Mouse (Mus musculus) brain, embryonic 18.5 days (tissue): ENCODE measurements around the gene Lpcat4.

Source experiments
- DNase-seq: peaks from one replicate; pipeline ENCODE4 v3.0.0-alpha.2; 2012; ENCODE audit warnings: low read depth, low spot score

The Lpcat4 gene

DNA sequence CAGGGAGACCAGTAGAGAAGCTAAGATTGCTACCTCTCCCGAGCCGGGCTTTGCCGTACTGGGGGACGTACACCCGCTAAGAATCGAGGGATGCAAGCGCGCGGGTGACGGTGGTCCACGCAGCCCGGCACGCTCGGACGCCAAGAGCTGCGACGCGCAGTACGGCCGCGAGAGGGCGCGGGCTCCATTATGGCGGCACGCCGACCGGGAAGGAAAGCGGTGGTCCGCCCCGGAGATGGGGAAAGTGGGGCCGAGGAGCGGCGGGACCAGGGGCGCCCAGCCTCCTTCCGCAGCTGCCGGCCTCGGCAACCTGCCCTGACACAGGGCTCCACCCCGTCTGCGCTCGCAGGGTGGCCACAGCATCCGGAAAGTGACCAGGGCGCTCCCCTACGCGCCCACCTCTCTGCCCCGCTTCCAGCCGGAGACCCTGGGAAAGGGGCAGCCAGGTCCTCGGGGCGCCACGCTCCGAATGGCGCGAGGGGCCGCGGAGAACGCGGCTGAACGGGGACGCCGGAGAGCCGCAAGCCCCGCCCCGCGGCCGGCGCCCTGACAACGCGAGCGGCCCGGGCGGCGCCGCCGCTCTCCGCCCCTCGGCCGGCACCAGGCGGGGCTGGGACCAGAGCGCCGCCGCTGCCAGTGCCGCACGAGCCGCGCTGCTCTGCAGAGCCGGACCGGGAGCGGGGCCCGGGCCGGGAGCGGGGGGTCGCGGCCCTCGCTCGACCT is at the start of gene Lpcat4:
TSS of gene Lpcat4 (plus strand) at position 257 of the 723 bp plus-strand sequence.
- DNase-seq = peak; percentile 54

- DNase-seq = peak; percentile 30
Observed at GRCm38 (mm10) chr2:112196859-112197258, 42.4 kb upstream of the Lpcat4 start.

GRCm38 (mm10) chr2:112203056-112203455 is 36.2 kb upstream of the Lpcat4 start:
- no peak for DNase-seq

GRCm38 (mm10) chr2:112210142-112210541 is 29.1 kb upstream of the Lpcat4 start:
- DNase-seq = peak; percentile 72

DNA sequence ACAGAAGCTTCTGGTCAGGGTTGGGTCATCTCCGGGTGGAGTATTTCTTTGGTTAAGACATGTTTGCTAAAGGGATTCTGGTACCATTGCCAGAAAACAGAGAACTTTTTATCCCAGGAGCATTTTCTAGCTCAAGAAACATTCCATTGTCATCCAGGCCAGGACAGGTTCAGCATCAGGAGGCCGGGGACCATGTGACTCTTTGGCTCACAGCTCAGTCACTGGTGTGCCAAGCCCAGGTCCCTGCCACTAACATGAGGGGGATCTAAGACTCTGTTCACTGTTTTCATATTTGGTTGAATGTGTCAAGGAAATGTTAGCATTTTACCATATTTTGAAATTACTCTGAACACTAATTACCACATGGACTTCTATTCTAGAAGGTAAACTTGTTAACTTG is 28.6 kb upstream of the Lpcat4 start:
- DNase-seq = no peak

DNA sequence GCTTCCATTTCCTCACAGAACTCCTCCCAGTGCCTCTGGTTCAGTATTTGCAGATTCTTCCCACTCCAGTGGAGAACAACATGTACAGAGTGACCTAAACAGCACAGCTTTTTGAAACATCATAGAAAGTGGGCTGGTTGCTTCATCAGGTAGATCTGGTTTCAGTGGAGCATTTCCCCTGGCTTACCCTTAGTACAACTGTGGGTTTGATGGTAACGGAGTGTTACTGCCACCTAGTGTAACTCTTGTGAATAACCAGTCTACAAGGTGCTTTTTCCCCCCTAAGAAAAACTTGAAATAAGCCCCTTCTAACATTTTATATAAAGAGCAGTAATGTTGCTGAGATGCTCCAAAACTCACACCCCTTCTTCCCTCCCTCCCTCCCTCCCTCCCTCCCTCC is 23.3 kb upstream of the Lpcat4 start:
- peak; percentile 12 for DNase-seq

DNA sequence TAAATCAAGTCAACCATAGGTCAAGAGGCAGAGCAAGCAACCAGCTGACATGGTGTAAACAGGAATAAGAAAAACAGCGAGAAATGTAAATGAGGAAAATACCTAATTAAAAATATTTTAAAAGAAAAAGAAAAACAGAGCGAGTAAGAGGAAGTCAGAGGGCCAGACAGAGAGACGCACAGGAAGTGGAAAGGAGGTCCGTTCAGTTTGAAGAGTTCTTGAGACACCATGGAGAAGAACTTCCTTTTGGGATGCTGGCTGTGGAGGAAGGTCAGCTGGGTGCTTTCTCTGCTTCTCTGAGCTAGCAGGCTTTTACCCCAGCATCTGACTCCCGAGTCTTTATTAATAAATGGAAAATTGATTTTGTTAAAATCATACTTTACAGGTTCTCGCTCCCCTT is 21.7 kb upstream of the Lpcat4 start:
- no peak for DNase-seq

- no peak for DNase-seq
Observed at GRCm38 (mm10) chr2:112220880-112221279, 18.4 kb upstream of the Lpcat4 start.

- DNase-seq = no peak
Observed at GRCm38 (mm10) chr2:112222607-112223006, 16.7 kb upstream of the Lpcat4 start.

- DNase-seq = no peak
Observed at GRCm38 (mm10) chr2:112224356-112224755, 14.9 kb upstream of the Lpcat4 start.

GRCm38 (mm10) chr2:112232623-112233022 is 6.6 kb upstream of the Lpcat4 start:
- DNase-seq = no peak

DNA sequence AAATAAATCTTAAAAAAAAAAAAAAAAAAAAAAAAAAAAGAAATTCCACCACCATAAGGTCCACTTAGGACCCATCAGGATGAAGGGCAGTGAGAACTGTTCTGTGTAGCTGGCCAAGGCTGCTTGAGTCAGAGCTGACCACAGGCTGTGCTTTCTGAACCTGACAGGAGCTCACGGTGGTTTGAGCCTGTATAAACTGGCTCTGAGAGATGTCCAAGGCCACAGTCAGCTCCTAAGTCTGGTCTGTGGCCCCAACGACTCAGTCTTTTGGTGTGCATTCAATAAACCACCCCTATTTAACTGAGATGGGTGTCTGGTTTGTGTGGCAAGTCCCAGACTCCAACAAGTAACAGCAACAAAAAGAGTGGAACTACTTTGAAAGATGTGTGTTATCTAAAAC is 2.6 kb upstream of the Lpcat4 start:
- DNase-seq = no peak

DNA sequence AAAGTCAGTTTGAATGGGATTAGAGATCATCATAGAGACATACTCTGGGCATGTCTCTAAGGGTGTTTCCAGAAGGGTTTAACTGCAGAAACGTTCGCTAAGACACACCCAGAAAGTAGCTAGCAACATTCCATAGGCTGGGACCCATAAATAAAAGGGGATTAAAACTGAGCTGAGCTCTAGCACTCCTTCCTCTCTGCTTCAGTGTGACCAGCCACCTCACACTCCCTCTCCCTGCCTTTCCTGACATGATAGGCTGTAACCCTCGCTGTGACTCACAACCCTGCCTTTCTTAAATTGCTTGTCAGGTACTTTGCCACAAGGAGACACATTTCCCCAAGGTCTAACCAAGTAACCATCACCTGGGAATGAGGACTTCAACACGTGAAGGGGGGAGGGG is 1.3 kb upstream of the Lpcat4 start:
- no peak for DNase-seq

DNA sequence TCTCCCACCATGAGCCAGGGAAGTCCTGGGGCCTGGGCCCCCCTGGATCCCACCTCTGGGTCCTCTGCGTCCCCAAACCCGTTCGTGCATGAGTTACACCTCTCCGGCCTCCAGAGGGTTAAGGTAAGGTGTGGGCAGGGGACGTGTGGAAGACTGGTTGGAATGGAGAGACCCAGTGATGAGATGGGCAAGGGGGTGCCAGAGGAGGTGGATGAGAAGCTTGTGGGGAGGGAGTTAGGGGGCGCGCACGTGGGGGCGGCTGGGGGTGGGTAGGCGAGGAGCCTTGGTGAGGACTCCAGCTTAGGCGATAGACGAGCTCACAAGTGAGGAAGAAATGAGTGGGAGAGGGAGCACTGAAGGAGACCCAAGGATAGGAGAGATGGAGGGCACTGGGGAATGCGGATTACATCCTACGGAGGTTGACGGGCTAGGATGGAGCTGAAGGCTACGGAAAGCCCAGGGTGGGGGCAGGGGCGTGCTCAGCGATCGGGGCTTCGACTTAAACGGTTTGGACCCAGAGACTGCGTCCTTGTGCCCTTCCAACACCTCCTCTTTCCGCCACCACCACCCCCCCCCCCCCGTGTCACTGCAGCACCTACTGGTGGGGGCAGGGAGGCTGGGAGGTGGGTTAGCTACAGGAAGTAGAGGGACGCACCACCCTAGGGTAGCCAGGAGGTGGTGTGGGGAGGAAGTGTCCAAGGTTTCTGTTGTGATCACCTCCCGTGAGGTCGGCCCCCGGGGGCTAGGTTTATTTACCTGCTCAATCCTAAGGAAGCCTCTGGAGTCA is 860 bp downstream of the Lpcat4 start:
- DNase-seq = peak; percentile 28

DNA sequence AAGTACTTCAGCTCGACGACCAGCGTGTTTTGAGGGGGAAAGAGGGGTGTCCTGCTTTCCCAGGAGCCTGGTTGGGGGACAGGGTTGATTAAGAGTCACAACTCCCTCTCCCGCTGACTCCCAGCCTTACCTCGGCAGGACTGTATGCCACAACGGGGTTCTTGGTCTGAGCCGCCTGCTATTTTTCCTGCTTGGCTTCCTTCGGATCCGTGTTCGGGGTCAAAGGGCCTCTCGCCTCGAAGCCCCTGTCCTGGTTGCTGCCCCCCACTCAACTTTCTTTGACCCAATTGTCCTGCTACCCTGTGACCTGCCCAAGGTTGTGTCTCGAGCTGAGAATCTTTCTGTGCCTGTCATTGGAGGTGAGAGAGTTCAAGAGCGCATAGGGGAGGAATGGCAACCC is 2.5 kb downstream of the Lpcat4 start:
- DNase-seq = no peak

DNA sequence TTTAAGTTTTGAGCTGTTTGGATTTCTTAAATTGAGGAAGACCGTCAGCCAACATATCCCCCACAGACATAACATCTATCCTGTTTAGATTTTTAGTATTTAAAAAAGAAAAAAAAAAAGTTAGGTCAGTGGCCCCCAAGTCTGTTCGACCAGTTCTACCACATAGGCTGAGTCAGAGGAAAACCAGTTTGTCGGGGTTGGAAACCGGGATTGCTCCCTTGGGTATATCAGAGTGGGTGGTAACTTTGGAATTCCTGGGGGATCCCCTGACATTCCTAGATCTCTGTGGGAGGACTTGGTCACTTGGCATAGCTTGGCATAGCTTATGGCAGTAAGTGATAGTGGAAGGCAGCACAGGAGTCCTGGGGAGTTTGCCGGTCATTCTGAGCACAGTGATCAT is 6.0 kb downstream of the Lpcat4 start:
- no peak for DNase-seq

DNA sequence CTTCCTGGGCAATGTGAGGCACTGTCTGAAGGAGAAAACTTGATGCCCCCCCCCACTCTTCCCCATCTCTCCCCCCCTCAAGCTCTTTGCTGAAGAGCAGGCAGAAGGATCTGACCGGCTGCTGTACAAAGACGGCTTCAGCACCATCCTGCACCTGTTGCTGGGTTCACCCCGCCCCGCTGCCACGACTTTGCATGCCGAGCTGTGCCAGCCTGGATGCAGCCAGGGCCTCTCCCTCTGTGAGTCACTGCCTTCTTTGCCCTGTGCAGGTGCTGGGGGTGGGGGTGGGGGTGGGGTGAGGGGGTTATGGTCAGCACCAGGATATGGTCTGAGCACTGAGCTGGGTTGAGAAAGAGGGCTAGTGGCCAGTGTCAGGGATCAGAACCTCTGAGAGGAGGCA is 6.9 kb downstream of the Lpcat4 start:
- DNase-seq = no peak

- no peak for DNase-seq
Observed at GRCm38 (mm10) chr2:112247323-112247722, 8.1 kb downstream of the Lpcat4 start.

DNA sequence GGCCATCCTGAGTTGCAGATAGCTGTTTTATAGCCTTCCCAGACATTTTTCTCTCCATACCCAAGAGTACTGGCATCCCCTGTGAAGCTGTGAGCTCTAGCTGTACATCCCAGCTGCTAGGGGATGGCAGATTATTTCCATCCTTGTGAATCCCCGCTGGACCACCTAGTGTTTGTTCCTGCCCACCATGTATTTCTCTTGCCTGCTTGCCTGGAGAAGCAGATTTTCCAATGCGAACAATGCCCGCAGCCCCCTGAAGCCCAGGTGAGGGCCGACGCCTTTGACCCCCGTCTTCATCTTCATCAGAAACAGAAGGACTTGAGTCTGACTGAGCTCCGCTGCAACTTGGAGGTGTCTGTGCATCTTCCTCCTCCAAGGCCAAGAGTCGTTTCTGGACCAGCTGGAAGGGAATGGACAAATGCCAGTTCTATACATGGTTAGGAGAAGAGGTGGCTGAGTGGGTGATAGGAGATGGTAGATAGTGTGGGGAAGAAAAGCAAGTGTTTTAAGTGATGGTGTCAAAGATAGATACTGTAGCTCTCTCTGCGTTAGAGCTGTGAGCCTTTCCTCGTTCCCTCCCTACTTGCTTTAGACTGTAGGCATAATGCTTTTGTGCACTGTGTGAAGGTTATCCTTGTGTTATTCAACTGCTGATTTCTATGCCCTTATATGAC is 10.6 kb downstream of the Lpcat4 start:
- DNase-seq = no peak

- DNase-seq = no peak
Observed at GRCm38 (mm10) chr2:112254675-112255515, 15.6 kb downstream of the Lpcat4 start.

- no peak for DNase-seq
Observed at GRCm38 (mm10) chr2:112259241-112259962, 20.1 kb downstream of the Lpcat4 start, which contains the start of gene Nutm1. TSS of gene Nutm1 (minus strand) at chr2:112259291.
